Mouse (Mus musculus) heart, adult 2 months (tissue): ENCODE data around the gene Tspan9.

Experiments used
- CTCF ChIP-seq: fragments of 200-600 bp; IDR thresholded peaks from 2 replicates; pipeline ENCODE4 v1.8.1; 2022; ENCODE audit warnings: antibody characterized with exemption, mild to moderate bottlenecking, moderate library complexity
- POLR2A ChIP-seq: fragments of 200-500 bp; IDR thresholded peaks from 2 replicates; pipeline ENCODE4 v1.6.1; 2011; ENCODE audit warnings: mild to moderate bottlenecking, low read depth, low read length, control low read depth; ENCODE audit not compliant: insufficient read depth

GRCm38 (mm10) chr6:128007982-128008562 is 135.3 kb downstream of the Tspan9 start:
- TF ChIP-seq CTCF = no peak
- TF ChIP-seq POLR2A = no peak
